In the genomic region with DNA sequence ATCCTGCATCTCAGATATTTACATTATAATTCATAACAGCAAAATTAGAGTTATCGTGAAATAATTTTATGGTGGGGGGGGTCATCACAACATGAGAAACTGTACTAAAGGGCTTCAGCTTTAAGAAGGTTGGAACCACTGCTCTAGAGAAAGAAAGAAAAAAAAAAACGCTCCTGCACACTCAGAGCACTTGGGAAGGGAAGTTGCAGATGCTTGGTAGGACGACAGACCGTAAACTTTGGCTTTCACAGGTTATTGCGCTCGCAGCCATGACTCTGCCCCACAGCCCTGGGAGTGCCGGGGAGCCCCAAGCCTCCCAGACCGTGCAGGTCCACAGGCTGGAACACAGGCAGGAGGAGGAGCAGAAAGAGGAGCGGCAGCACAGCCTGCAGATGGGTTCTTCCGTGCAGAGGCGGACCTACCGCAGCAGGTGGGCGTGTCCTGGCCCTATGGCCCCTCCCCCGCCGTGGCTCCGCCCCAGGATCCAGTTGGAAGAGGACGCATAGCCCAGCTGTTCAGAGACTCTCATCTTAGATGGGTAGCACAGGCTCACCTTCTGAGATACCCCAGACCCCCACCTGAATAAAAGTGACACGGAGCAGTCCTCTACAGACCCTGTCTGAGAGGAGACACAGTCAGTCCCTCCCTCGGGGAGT, we compare ENCODE assay signal across 8 mouse cellular contexts. TPM values are rescaled to one million over a fixed set of nuclear protein-coding genes. Genes with fewer than 3 reads are reported as not detected.
A peak's percentile ranks its signal among the peaks of the same experiment; 100 is the strongest.
DNase-seq lines count a peak whose midpoint lies in the region; ATAC-seq and TF ChIP-seq lines count a peak whose summit lies in the region.

No protein-coding gene starts in this region.

- peak overlapping the region; percentile 61 for H3K4me2 ChIP-seq in intestine, embryonic 15.5 days (replicated peaks)
- H3K4me2 ChIP-seq in limb, embryonic 14.5 days (replicated peaks; ENCODE audit: low read depth, low read length, severe bottlenecking) = peak overlapping the region; percentile 56
- peak overlapping the region; percentile 52 for H3K4me2 ChIP-seq in midbrain, embryonic 13.5 days (replicated peaks)

- no peaks in the 10 kb centered on the region for H3K9me3 ChIP-seq in intestine, embryonic 15.5 days
- H3K9me3 ChIP-seq in limb, embryonic 14.5 days (ENCODE audit: control insufficient read depth, low read length) = no peaks in the 10 kb centered on the region
- no peaks in the 10 kb centered on the region for H3K9me3 ChIP-seq in midbrain, embryonic 13.5 days

- peak; percentile 93 for DNase-seq in R1 (ENCODE audit: low read depth, low spot score)
- peak; percentile 39 for DNase-seq in c-Kit-negative CD71-positive TER-119-positive erythroid progenitor cells, embryonic 14.5 days (ENCODE audit: low read depth, low spot score)
- peak; percentile 74 for DNase-seq in gastrocnemius, adult 2 months
- DNase-seq in limb, embryonic 14.5 days (ENCODE audit: low spot score) = peak; percentile 66
- peak in 1 of 2 experiments; percentile 11 for DNase-seq in spleen, adult 2 months (ENCODE audit: low read depth in 1 of 2, low spot score in 2 of 2)
- DNase-seq in adipocyte (ENCODE audit: low spot score) = no peak

- H3K4me3 ChIP-seq in gastrocnemius, adult 2 months = peak overlapping the region; percentile 58
- peak overlapping the region; percentile 26 for H3K4me3 ChIP-seq in intestine, embryonic 15.5 days (replicated peaks)
- peak overlapping the region; percentile 30 for H3K4me3 ChIP-seq in limb, embryonic 14.5 days (replicated peaks; ENCODE audit: low read length)
- peak overlapping the region; percentile 26 for H3K4me3 ChIP-seq in midbrain, embryonic 13.5 days (replicated peaks)
- H3K4me3 ChIP-seq in spleen, adult 2 months (ENCODE audit: extremely low read depth, insufficient read depth, insufficient read length) = peak overlapping the region; percentile 42; the same call in 1 of the 2 replicates

- H3K27me3 ChIP-seq in intestine, embryonic 15.5 days (replicated peaks) = no peaks in the 10 kb centered on the region
- no peaks in the 10 kb centered on the region for H3K27me3 ChIP-seq in limb, embryonic 14.5 days (ENCODE audit: control insufficient read depth, insufficient read depth, low read length)
- peaks cover 5% of the 10 kb centered on the region; the same call in 1 of the 2 replicates for H3K27me3 ChIP-seq in midbrain, embryonic 13.5 days
- no peaks in the 10 kb centered on the region for H3K27me3 ChIP-seq in spleen, adult 2 months (ENCODE audit: control insufficient read depth, insufficient read depth, low read length)

- ATAC-seq in intestine, embryonic 15.5 days = peak; percentile 95
- peak; percentile 44; the same call in 1 of the 2 replicates for ATAC-seq in limb, embryonic 14.5 days (ENCODE audit: low FRiP score, low read depth)
- ATAC-seq in midbrain, embryonic 13.5 days = peak; percentile 79

- H3K27ac ChIP-seq in gastrocnemius, adult 2 months = no peak overlapping the region
- 0 out of 2 replicates have a peak overlapping the region, but pooled peaks have one; percentile 48 for H3K27ac ChIP-seq in intestine, embryonic 15.5 days
- H3K27ac ChIP-seq in limb, embryonic 14.5 days (replicated peaks; ENCODE audit: low read depth, low read length) = no peak overlapping the region
- no peak overlapping the region for H3K27ac ChIP-seq in midbrain, embryonic 13.5 days
- H3K27ac ChIP-seq in spleen, adult 2 months (ENCODE audit: insufficient read depth, low read length) = no peak overlapping the region

- WGBS in intestine, embryonic 15.5 days = 6% methylated on average over 19 of the region's 19 CpGs
- WGBS in limb, embryonic 14.5 days = 8% methylated on average over 19 of the region's 19 CpGs
- 9% methylated on average over 19 of the region's 19 CpGs for WGBS in midbrain, embryonic 13.5 days
- 9% methylated on average over 18 of the region's 19 CpGs for WGBS in spleen, adult 2 months

- TF ChIP-seq POLR2A in limb, embryonic 14.5 days (IDR thresholded peaks at IDR 0.05; ENCODE audit: borderline replicate concordance, extremely low read depth, insufficient read depth, insufficient read length) = no peak
- no peak for TF ChIP-seq POLR2A in spleen, adult 2 months (IDR thresholded peaks at IDR 0.05; ENCODE audit: low read depth, low read length)

- no peak for TF ChIP-seq CTCF in gastrocnemius, adult 2 months (IDR thresholded peaks at IDR 0.05)
- TF ChIP-seq CTCF in spleen, adult 2 months (IDR thresholded peaks at IDR 0.05; ENCODE audit: extremely low read depth, insufficient read depth, insufficient read length, insufficient replicate concordance) = no peak

- no peak overlapping the region for H3K9ac ChIP-seq in intestine, embryonic 15.5 days
- peak overlapping the region; percentile 32; the same call in 1 of the 2 replicates for H3K9ac ChIP-seq in limb, embryonic 14.5 days (ENCODE audit: low read depth, low read length, severe bottlenecking)
- H3K9ac ChIP-seq in midbrain, embryonic 13.5 days (replicated peaks) = no peak overlapping the region

- intact Hi-C loops in gastrocnemius, adult 2 months (cut with DNase I) = no loop called here

- H3K36me3 ChIP-seq in intestine, embryonic 15.5 days = no peaks in the 10 kb centered on the region
- H3K36me3 ChIP-seq in limb, embryonic 14.5 days (ENCODE audit: control insufficient read depth, insufficient read depth, low read length) = no peaks in the 10 kb centered on the region
- no peaks in the 10 kb centered on the region for H3K36me3 ChIP-seq in midbrain, embryonic 13.5 days
- no peaks in the 10 kb centered on the region for H3K36me3 ChIP-seq in spleen, adult 2 months (ENCODE audit: control insufficient read depth, insufficient read depth, low read length)

- peaks cover 22% of the 10 kb centered on the region; the same call in 1 of the 2 replicates for H3K4me1 ChIP-seq in intestine, embryonic 15.5 days (replicated peaks)
- H3K4me1 ChIP-seq in limb, embryonic 14.5 days (ENCODE audit: control insufficient read depth, insufficient read depth, low read length) = peaks cover 9% of the 10 kb centered on the region; the same call in 1 of the 2 replicates
- H3K4me1 ChIP-seq in midbrain, embryonic 13.5 days (replicated peaks) = peaks cover 11% of the 10 kb centered on the region
- no peaks in the 10 kb centered on the region; the same call in none of the 2 replicates for H3K4me1 ChIP-seq in spleen, adult 2 months (ENCODE audit: control insufficient read depth, insufficient read depth, insufficient read length)

RNA-seq across cellular contexts. Expression of gene Myom3, which starts 2.9 kb away (rescaled TPM):
- total RNA-seq in gastrocnemius, adult 2 months (2021) = 100 to 1,000 TPM in 1 of 2 experiments, 10 to 100 TPM in 1; 31.1 to 100 TPM
- 1.1 TPM in 2 replicates for polyA plus RNA-seq in intestine, embryonic 15.5 days (2015; fragmentation: Nextera tagmentation; extraction: Ambion mirVana)
- 8.1 and 12.7 TPM in 2 replicates for polyA plus RNA-seq in limb, embryonic 14.5 days (2012; rRNA removed)
- 2.5 and 5.0 TPM in 2 replicates for polyA plus RNA-seq in limb, embryonic 14.5 days (2014; fragmentation: Nextera tagmentation; extraction: Ambion mirVana)
- polyA plus RNA-seq in midbrain, embryonic 13.5 days (2015; fragmentation: Nextera tagmentation; extraction: Ambion mirVana) = 0.13 and 0.15 TPM in 2 replicates
- 0.20 and 0.22 TPM in 2 replicates for polyA plus RNA-seq in spleen, adult 2 months (2012; rRNA removed)

RNA-seq across cellular contexts. Expression of gene Il22ra1, which starts 34.4 kb away (rescaled TPM):
- not detected for total RNA-seq in gastrocnemius, adult 2 months (2021)
- 4.7 and 6.5 TPM in 2 replicates for polyA plus RNA-seq in intestine, embryonic 15.5 days (2015; fragmentation: Nextera tagmentation; extraction: Ambion mirVana)
- 1.2 and 1.6 TPM in 2 replicates for polyA plus RNA-seq in limb, embryonic 14.5 days (2012; rRNA removed)
- 0.79 and 1.2 TPM in 2 replicates for polyA plus RNA-seq in limb, embryonic 14.5 days (2014; fragmentation: Nextera tagmentation; extraction: Ambion mirVana)
- polyA plus RNA-seq in midbrain, embryonic 13.5 days (2015; fragmentation: Nextera tagmentation; extraction: Ambion mirVana) = not detected in 2 replicates
- 0.67 and 0.76 TPM in 2 replicates for polyA plus RNA-seq in spleen, adult 2 months (2012; rRNA removed)

Comparison
In these comparisons a context has a peak if more than half of its experiments do, and no peak if none do; other contexts are left out.
1. ATAC-seq: peak in every context shown above with its lines; median percentile 95 in intestine, embryonic 15.5 days; 79 in midbrain, embryonic 13.5 days; 44 in limb, embryonic 14.5 days.